Mouse (Mus musculus) olfactory bulb, adult 2 months (tissue): ENCODE data around the gene Adamtsl3.

ENCODE experiments used
- CTCF ChIP-seq: fragments of 200-500 bp; IDR thresholded peaks from 2 replicates; pipeline ENCODE4 v1.5.1; 2012; ENCODE audit warnings: low read depth, mild to moderate bottlenecking, low read length, moderate library complexity; ENCODE audit not compliant: insufficient read depth
- POLR2A ChIP-seq: fragments of 200-500 bp; IDR thresholded peaks from 2 replicates; pipeline ENCODE4 v1.6.1; 2012; ENCODE audit warnings: mild to moderate bottlenecking, low read depth, low read length, moderate library complexity; ENCODE audit not compliant: insufficient read depth

- no peak for TF ChIP-seq CTCF
- TF ChIP-seq POLR2A, result no peak
Observed at GRCm38 (mm10) chr7:82555803-82556202, 220.3 kb downstream of the Adamtsl3 start.
